Mouse (Mus musculus) intestine, embryonic 14.5 days (tissue): ENCODE data around the gene Nek8. TPM values are rescaled to one million over a fixed set of nuclear protein-coding genes. Genes with fewer than 3 reads are reported as not detected.

Experiments used
- ATAC-seq: fragments of 200-750 bp; cut with Nextera tagmentation; replicated peaks from 2 replicates; pipeline ENCODE4 v1.8.0; 2017; ENCODE audit warnings: low read depth, moderate number of reproducible peaks, moderate TSS enrichment, moderate library complexity; ENCODE audit not compliant: low FRiP score, low TSS enrichment
- DNase-seq: peaks from one replicate; pipeline ENCODE4 v3.0.0-alpha.2; 2018; ENCODE audit warnings: low spot score
- H3K27ac ChIP-seq: fragments of 300-500 bp; sonication (generic); 2 replicates; pipeline ENCODE4 v1.5.1; 2014; ENCODE audit warnings: low read depth, mild to moderate bottlenecking, control low read depth
- H3K27me3 ChIP-seq: fragments of 300-500 bp; sonication (generic); replicated peaks from 2 replicates; pipeline ENCODE4 v1.6.1; 2014; ENCODE audit warnings: low read length, control low read depth; ENCODE audit not compliant: control insufficient read depth, insufficient read depth
- H3K36me3 ChIP-seq: fragments of 300-500 bp; sonication (generic); 2 replicates; pipeline ENCODE4 v1.6.1; 2014; ENCODE audit warnings: low read length, control low read depth; ENCODE audit not compliant: control insufficient read depth, insufficient read depth
- H3K4me1 ChIP-seq: fragments of 300-500 bp; sonication (generic); replicated peaks from 2 replicates; pipeline ENCODE4 v1.6.1; 2014; ENCODE audit warnings: low read length, control low read depth, mixed read lengths; ENCODE audit not compliant: control insufficient read depth, insufficient read depth
- H3K4me2 ChIP-seq: fragments of 300-500 bp; sonication (generic); 2 replicates; pipeline ENCODE4 v1.6.1; 2014; ENCODE audit warnings: low read length
- H3K4me3 ChIP-seq: fragments of 300-500 bp; sonication (generic); 2 replicates; pipeline ENCODE4 v1.5.1; 2014; ENCODE audit warnings: low read depth, low read length, control low read depth, mixed read lengths
- H3K9ac ChIP-seq: fragments of 300-500 bp; sonication (generic); 2 replicates; pipeline ENCODE4 v1.6.1; 2014; ENCODE audit warnings: mild to moderate bottlenecking, low read length
- H3K9me3 ChIP-seq: fragments of 300-500 bp; sonication (generic); 2 replicates; pipeline ENCODE4 v1.6.1; 2016; ENCODE audit warnings: low read length, control low read depth; ENCODE audit not compliant: control insufficient read depth
- WGBS: fragments of 180-500 bp; shearing (Covaris S2); extraction: QIAGEN DNeasy Blood & Tissue Kit; methylation state at CpG from one replicate; pipeline ENCODE4 v1.1.7; 2014; 5-methylcytosine and 5-hydroxymethylcytosine counted together
- polyA plus RNA-seq: library from polyadenylated mRNA; unstranded; fragments of >200 nt; fragmentation: Nextera tagmentation; extraction: Ambion mirVana; gene quantifications from 2 replicates; pipeline ENCODE4 v1.2.1, GENCODE M21; 2014

The Nek8 gene
- polyA plus RNA-seq, 1 experiment from 2014 or later = 15.4 TPM

DNA sequence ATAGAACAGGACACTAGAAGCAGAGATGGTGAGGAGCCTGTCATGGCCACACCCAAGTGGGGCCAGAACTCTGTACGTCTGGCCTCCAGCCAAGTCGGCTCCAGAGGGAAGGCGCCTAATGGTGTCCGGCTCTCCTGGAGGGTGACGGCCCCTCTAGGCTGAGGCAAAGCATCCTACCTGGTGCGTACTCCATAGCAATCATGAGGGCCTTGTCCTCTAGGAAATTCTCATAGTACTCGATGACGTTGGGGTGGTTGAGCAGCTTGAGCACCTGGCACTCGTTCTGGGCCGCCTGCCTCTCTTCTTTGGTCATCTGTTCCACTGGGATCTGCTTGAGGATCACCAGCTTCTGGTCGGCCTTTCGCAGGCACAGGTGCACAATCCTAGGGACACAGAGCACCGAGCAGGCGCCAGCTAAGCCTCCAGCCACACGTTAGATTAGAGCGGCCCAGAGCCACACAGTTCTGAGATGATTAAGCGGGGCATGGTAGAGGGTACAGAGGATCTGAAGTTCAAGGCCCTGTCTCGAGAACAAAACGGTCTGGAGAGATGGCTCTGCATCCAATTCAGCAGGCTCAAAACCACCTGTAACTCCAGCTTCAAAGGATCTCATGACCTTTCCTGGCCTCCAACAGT, 3.6 kb downstream of the Nek8 start:
- Histone ChIP-seq H3K4me2 (no peak overlapping the region), H3K36me3 (0 out of 2 replicates have a peak, but pooled peaks cover 3% of the 10 kb centered on the region), H3K4me1 (peaks cover 14% of the 10 kb centered on the region), H3K9ac (no peak overlapping the region), H3K9me3 (no peaks in the 10 kb centered on the region), H3K27ac (no peak overlapping the region), H3K27me3 (no peaks in the 10 kb centered on the region), H3K4me3 (no peak overlapping the region)
- ATAC-seq (no peak), DNase-seq (no peak)
- 81% methylated on average over 19 of the region's 19 CpGs for WGBS

DNA sequence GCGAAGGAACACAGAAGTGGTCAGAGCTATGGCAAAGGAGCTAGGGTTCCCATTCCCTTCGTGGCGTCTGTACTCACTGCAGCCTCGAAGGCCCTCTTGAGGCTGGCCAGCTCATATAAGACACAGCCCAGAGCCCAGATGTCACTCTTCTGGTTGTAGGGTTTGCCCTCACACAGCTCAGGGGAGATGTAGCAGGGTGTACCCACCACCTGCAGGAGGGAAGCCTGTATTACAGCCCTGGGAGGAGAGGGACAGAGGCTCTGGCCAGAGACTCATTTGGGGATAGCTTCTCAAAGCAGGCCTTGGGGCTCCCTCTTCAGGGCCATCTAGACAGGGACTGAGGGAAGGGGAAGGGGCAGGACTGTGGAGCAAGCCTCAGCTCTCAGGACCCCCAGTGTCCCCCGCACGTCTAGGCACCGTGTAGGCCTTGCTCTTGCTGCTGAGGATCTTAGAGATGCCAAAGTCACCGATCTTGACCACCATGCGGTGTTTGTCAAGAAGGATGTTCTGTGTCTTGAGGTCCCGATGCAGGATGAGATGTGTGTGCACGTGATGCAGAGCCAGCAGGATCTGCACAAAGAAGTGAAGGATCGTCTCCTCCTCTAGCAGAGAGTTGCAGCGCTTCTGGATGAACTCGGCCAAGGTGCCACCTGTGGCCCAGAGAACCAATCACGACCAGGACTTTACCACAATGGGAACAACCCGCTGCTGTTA, 4.3 kb downstream of the Nek8 start:
- ATAC-seq = no peak
- Histone ChIP-seq H3K4me3 (no peak overlapping the region), H3K4me2 (no peak overlapping the region), H3K9ac (no peak overlapping the region), H3K27me3 (no peaks in the 10 kb centered on the region), H3K27ac (no peak overlapping the region), H3K4me1 (peaks cover 9% of the 10 kb centered on the region), H3K36me3 (0 out of 2 replicates have a peak, but pooled peaks cover 3% of the 10 kb centered on the region), H3K9me3 (no peaks in the 10 kb centered on the region)
- WGBS = 83% methylated on average over 16 of the region's 16 CpGs
- DNase-seq = peak; percentile 51

DNA sequence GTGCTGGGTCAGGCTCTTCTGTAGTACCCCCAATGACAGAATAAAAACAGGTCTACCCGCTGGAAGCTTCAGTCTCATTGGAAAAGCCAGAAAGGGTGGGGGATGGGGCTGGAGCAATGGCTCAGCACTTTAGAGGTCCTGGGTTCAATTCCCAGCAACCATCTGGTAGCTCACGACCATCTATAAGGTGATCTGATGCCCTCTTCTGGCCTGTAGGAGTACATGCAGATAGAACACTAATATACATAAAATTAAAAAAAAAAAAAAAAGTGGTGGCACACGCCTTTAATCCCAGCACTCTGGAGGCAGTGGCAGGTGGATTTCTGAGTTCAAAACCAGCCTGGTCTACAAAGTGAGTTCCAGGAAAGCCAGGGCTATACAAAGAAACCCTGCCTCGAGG, 5.1 kb downstream of the Nek8 start:
- no peaks in the 10 kb centered on the region for H3K27me3 ChIP-seq
- no peak overlapping the region for H3K4me3 ChIP-seq
- no peak overlapping the region for H3K27ac ChIP-seq
- no peaks in the 10 kb centered on the region for H3K9me3 ChIP-seq
- DNase-seq = no peak
- peaks cover 10% of the 10 kb centered on the region for H3K4me1 ChIP-seq
- 82% methylated on average over 4 of the region's 4 CpGs for WGBS
- H3K4me2 ChIP-seq = no peak overlapping the region
- ATAC-seq = no peak
- 0 out of 2 replicates have a peak, but pooled peaks cover 3% of the 10 kb centered on the region for H3K36me3 ChIP-seq
- no peak overlapping the region for H3K9ac ChIP-seq

DNA sequence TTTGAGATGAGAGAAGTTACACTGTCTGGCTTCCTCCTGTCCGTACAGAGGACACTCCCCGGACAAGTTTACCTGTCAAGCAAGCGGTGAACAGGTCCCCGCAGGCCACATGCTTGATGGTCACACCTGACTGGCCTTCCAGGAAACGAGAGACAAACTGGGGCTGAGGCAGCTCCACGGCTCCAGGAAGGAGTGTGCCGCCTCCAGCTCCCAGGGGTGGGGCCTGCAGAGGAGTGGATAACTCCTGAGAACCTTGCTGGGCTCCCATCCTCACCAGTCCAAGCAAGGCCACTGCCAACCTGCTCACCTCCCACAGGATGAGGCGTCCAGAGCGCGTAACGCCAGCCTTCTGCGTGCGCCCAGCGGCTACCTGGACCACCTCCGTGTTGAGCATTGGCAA, 6.2 kb downstream of the Nek8 start:
- DNase-seq (no peak), ATAC-seq (no peak)
- no peak overlapping the region for H3K9ac ChIP-seq
- H3K9me3 ChIP-seq = no peaks in the 10 kb centered on the region
- no peak overlapping the region for H3K27ac ChIP-seq
- H3K4me2 ChIP-seq = no peak overlapping the region
- H3K4me3 ChIP-seq = no peak overlapping the region
- WGBS = 86% methylated on average over 15 of the region's 15 CpGs
- no peaks in the 10 kb centered on the region for H3K27me3 ChIP-seq
- peaks cover 14% of the 10 kb centered on the region for H3K4me1 ChIP-seq
- 0 out of 2 replicates have a peak, but pooled peaks cover 3% of the 10 kb centered on the region for H3K36me3 ChIP-seq

DNA sequence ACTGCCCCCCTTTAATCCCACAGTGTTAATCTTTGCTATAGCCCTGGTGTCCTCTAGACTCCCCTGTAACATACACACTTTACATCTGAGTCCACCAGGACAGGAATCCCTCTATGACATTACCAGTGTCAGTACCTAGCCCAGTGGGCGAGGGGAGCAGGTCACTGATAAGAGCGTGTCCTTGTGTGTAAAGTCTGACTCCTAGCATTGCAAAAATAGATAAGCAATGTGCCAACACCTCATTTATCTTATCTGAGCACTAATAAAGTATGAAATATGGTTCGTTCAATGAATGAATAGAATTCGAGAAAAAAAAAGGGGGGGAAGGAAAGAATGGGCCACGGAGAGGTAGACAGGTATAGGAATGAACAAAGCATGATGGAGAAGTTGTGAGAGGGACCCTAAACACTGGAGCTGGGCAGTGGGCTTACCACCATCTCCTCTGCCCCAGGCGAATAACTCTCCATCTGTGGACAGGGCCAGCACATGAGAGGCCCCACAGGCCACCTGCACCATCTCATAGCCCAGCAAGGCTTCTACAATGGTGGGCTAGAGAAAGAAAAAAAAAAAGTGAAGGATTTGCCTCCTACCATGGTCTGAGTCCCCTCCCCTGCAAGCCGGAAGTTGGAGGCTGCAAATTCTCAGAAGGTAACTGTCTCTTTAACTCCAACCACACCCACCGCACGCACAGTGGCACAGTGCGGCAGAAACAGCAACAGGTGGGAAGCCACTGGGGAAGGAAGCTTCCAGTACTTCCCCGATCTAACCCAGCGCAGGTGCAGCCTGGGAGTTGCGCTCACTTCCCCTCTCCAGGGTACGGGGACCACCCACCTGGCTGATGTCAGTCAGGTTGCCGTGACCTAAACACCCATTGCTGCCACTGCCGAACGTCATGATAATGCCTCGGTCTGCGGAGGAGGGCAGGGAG, 7.7 kb downstream of the Nek8 start:
- 45% methylated on average over 19 of the region's 19 CpGs for WGBS
- Histone ChIP-seq H3K4me3 (no peak overlapping the region), H3K27ac (peak overlapping the region; percentile 27; the same call in 1 of the 2 replicates), H3K4me1 (peaks cover 11% of the 10 kb centered on the region), H3K27me3 (no peaks in the 10 kb centered on the region), H3K4me2 (peak overlapping the region; percentile 13; the same call in 1 of the 2 replicates), H3K9me3 (no peaks in the 10 kb centered on the region), H3K36me3 (0 out of 2 replicates have a peak, but pooled peaks cover 3% of the 10 kb centered on the region), H3K9ac (no peak overlapping the region)
- no peak for ATAC-seq
- no peak for DNase-seq

DNA sequence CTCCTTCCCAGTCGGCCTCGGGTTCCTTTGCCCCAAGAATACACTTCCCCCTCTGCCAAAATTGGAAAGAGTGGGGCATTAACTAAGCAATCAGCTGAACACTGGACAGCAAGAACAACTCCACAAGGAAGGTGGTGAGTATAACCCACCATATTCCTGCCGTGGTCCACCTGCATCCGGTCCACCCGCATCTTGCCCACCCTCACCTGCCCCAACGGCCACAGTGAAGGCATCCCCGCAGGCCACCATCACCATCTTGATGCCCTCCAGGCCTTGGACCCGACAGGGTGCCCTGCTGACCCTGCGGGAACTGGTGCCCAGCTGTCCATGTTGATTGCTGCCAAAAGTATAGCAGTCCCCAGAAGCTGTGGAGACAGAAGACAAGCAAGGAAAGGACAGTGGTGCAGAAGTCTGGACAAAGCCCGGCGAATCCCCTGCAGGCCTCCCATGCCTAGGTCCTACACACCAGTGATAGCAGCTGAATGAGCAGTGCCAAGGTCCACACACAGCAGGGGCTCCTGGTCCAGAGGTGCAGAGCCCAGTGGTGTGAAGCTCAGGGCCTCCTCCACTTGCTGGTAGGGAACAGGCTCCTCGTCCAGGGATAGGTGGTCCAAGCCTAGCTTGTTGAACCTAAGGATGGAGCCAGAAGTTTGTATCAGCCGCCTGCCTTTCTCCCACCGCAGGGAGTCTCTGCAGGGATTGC, 9.1 kb downstream of the Nek8 start:
- Histone ChIP-seq H3K4me3 (no peak overlapping the region), H3K4me2 (no peak overlapping the region), H3K27me3 (no peaks in the 10 kb centered on the region), H3K36me3 (peaks cover 10% of the 10 kb centered on the region; the same call in 1 of the 2 replicates), H3K9me3 (no peaks in the 10 kb centered on the region), H3K9ac (no peak overlapping the region), H3K27ac (no peak overlapping the region), H3K4me1 (peaks cover 23% of the 10 kb centered on the region)
- 86% methylated on average over 14 of the region's 14 CpGs for WGBS
- no peak for DNase-seq
- no peak for ATAC-seq

GRCm38 (mm10) chr11:78166640-78167039, 9.8 kb downstream of the Nek8 start:
- H3K4me2 ChIP-seq = no peak overlapping the region; the same call in 1 of the 2 replicates
- WGBS = 62% methylated on average over 6 of the region's 6 CpGs
- no peak overlapping the region for H3K9ac ChIP-seq

DNA sequence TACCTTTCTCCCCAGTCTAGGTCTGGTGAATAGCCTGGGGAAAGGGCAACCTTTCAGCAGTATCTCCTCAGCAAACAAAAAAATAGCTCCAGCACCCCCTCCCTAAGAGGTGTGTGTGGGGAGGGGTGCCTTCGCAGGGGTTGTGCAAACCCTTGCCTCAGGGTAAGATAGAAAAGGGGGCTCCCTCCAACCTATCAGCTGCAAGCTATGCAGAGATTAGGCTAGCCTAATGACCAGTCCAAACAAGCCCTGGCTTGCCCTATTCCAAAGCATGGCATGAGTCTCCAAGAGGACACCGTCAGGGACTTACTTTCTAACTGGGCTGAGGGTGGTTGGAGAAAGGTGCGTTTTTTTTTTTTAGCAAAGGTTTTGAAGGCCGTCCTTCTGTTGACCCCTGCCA, 10.3 kb downstream of the Nek8 start:
- ATAC-seq (no peak), DNase-seq (no peak)
- Histone ChIP-seq H3K9ac (peak overlapping the region; percentile 99; the same call in 1 of the 2 replicates), H3K9me3 (no peaks in the 10 kb centered on the region), H3K4me2 (peak overlapping the region; percentile 82), H3K4me3 (peak overlapping the region; percentile 100), H3K27ac (peak overlapping the region; percentile 98), H3K36me3 (peaks cover 19% of the 10 kb centered on the region), H3K27me3 (no peaks in the 10 kb centered on the region), H3K4me1 (peaks cover 29% of the 10 kb centered on the region)
- 43% methylated on average over 4 of the region's 4 CpGs for WGBS

More at GRCm38 (mm10) chr11:78166640-78167039, 9.8 kb downstream of the Nek8 start:
- H3K4me3 ChIP-seq = no peak overlapping the region
- no peak overlapping the region for H3K27ac ChIP-seq
- H3K4me1 ChIP-seq = peaks cover 29% of the 10 kb centered on the region
- H3K9me3 ChIP-seq = no peaks in the 10 kb centered on the region
- ATAC-seq (no peak), DNase-seq (no peak)
- H3K36me3 ChIP-seq = peaks cover 14% of the 10 kb centered on the region
- H3K27me3 ChIP-seq = no peaks in the 10 kb centered on the region
